Mouse (Mus musculus) heart, adult 2 months (tissue): ENCODE measurements around the gene Usp53.

Experiments
- CTCF ChIP-seq: fragments of 200-600 bp; IDR thresholded peaks from 2 replicates; pipeline ENCODE4 v1.8.1; 2022; ENCODE audit warnings: antibody characterized with exemption, mild to moderate bottlenecking, moderate library complexity
- POLR2A ChIP-seq: fragments of 200-500 bp; IDR thresholded peaks from 2 replicates; pipeline ENCODE4 v1.6.1; 2011; ENCODE audit warnings: mild to moderate bottlenecking, low read depth, low read length, control low read depth; ENCODE audit not compliant: insufficient read depth

GRCm38 (mm10) chr3:123001053-123001452, 16.7 kb upstream of the Usp53 start:
- TF ChIP-seq CTCF (no peak), POLR2A (no peak)
